Mouse (Mus musculus): ENCODE results near the gene Pdlim5. TPM values are rescaled to one million over a fixed set of nuclear protein-coding genes. Genes with fewer than 3 reads are reported as not detected.

The Pdlim5 gene
- polyA plus RNA-seq, 1 experiment from 2014 or later, result 14.3 TPM

DNA sequence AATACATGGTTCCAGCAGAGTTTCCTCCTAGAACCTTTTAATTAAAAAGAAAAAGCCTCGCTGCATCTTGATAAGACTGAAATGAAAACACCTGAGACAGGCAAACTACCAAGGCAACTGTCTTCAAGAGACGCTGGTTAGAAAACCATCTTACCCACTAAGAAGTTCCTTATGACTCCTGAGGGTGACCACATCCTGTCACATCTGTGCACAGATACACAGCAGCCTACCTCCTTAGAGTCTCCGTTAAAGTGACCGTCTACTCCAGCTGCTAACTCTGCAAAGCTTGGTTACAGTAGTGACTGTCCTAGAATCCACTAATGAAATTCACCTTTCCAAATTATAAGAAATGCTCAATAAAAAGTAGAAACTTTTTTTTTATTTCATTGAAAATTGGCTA, 38.8 kb downstream of the Pdlim5 start:
- Histone ChIP-seq H3K4me3 (replicated peaks; ENCODE audit: low read depth, low read length) (no peak overlapping the region), H3K27ac (replicated peaks; ENCODE audit: low read depth, low read length) (no peak overlapping the region), H3K27me3 (ENCODE audit: control insufficient read depth, insufficient read depth, low read length) (no peaks in the 10 kb centered on the region), H3K4me1 (ENCODE audit: control insufficient read depth, insufficient read depth, low read length) (no peaks in the 10 kb centered on the region), H3K9ac (replicated peaks; ENCODE audit: low read length) (no peak overlapping the region), H3K4me2 (ENCODE audit: low read length) (no peak overlapping the region), H3K9me3 (ENCODE audit: control insufficient read depth, low read length) (no peaks in the 10 kb centered on the region), H3K36me3 (ENCODE audit: control insufficient read depth, insufficient read depth, low read length) (no peaks in the 10 kb centered on the region)
- DNase-seq (no peak), ATAC-seq (ENCODE audit: low FRiP score, low TSS enrichment) (no peak)
- 90% methylated on average over 4 of the region's 4 CpGs for WGBS

DNA sequence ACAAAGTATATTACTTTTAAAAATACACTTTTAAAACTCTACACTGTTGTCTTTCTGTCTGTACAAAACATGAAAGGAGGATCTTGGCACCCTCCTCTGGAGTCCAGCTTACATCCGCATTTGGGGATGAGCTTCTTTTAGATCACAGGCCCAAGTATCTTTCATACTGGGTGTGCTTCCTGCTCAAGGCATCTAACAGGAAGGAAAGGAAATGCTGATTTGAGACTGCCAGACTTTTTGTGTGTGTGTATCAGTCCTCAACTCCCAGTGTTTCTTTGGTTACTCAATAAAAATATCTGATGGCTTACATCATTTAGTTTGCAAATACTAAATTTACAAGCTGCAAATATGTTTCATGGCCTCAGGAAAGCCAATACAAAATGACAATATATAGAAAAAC, 42.3 kb downstream of the Pdlim5 start:
- DNase-seq (no peak), ATAC-seq (ENCODE audit: low FRiP score, low TSS enrichment) (no peak)
- Histone ChIP-seq H3K9ac (replicated peaks; ENCODE audit: low read length) (no peak overlapping the region), H3K27ac (replicated peaks; ENCODE audit: low read depth, low read length) (no peak overlapping the region), H3K4me3 (replicated peaks; ENCODE audit: low read depth, low read length) (no peak overlapping the region), H3K36me3 (ENCODE audit: control insufficient read depth, insufficient read depth, low read length) (no peaks in the 10 kb centered on the region), H3K4me1 (ENCODE audit: control insufficient read depth, insufficient read depth, low read length) (no peaks in the 10 kb centered on the region), H3K27me3 (ENCODE audit: control insufficient read depth, insufficient read depth, low read length) (no peaks in the 10 kb centered on the region), H3K9me3 (ENCODE audit: control insufficient read depth, low read length) (no peaks in the 10 kb centered on the region), H3K4me2 (ENCODE audit: low read length) (no peak overlapping the region)
- WGBS, result 83% methylated on average over 1 of the region's 1 CpGs

DNA sequence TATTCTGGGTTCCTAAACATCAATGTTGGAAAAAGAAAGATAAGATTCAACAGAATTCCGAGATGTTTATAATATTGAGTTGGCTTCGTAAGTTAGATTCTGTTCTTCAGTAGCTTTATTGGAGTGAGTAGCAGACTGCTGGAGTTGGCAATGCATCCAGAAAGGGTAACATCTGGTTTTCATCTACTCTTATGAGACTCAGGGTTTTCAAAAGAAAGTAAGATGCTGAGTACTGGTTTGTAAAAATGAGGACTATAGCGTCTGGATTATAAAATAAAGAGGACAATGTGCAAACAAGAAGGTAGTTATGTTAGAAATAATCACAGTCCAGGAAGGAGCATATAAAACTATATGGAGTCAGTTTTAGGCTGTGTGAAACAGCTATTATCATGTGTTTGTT, 45.0 kb downstream of the Pdlim5 start:
- H3K9ac ChIP-seq (replicated peaks; ENCODE audit: low read length), result no peak overlapping the region
- WGBS, result 97% methylated on average over 3 of the region's 3 CpGs
- H3K27ac ChIP-seq (replicated peaks; ENCODE audit: low read depth, low read length), result no peak overlapping the region
- no peak overlapping the region for H3K4me2 ChIP-seq (ENCODE audit: low read length)
- H3K9me3 ChIP-seq (ENCODE audit: control insufficient read depth, low read length), result no peaks in the 10 kb centered on the region
- no peaks in the 10 kb centered on the region for H3K4me1 ChIP-seq (ENCODE audit: control insufficient read depth, insufficient read depth, low read length)
- no peaks in the 10 kb centered on the region for H3K36me3 ChIP-seq (ENCODE audit: control insufficient read depth, insufficient read depth, low read length)
- DNase-seq (no peak), ATAC-seq (ENCODE audit: low FRiP score, low TSS enrichment) (no peak)
- H3K4me3 ChIP-seq (replicated peaks; ENCODE audit: low read depth, low read length), result no peak overlapping the region
- H3K27me3 ChIP-seq (ENCODE audit: control insufficient read depth, insufficient read depth, low read length), result no peaks in the 10 kb centered on the region

DNA sequence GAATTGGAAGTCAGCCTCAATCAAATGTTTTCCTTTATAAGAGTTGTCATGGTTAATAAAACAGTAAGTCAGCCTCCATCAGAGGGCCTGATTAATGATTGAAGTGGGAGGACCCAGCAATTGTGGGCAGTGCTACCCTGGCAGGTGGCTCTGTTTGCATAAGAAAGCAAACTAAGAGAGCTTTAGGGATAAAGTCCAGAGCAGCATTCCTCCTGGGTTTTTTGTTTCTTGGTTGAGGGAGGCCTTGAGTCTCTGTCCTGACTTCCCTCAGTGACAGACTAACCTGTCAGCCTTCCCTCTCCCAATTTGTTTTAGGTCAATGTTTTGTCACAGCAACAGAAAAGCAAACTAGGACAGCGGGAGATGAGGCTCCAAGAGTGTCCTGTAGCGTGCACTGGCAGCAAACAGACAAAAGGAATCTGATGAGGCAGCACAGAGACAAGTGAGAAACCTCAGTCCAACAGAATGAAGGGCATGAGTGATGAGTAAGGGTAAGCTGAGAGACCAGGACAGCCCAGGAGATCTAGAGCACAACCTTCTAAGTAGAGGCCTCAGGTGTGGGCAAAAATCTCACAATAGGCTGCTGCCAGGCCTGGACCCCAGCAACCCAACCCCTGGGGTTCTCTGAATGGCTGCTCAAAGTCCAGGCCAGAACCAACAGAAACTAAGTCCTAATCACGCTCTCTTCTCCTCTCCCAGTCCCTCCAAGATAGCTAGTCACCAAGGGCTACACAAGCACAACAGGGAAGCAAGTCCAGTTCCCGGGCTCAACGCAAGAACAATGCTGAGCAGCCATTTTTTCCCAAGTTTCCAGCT, 46.5 kb downstream of the Pdlim5 start:
- WGBS, result 65% methylated on average over 5 of the region's 5 CpGs
- Histone ChIP-seq H3K27me3 (ENCODE audit: control insufficient read depth, insufficient read depth, low read length) (no peaks in the 10 kb centered on the region), H3K27ac (replicated peaks; ENCODE audit: low read depth, low read length) (no peak overlapping the region), H3K36me3 (ENCODE audit: control insufficient read depth, insufficient read depth, low read length) (no peaks in the 10 kb centered on the region), H3K4me1 (ENCODE audit: control insufficient read depth, insufficient read depth, low read length) (no peaks in the 10 kb centered on the region), H3K4me3 (replicated peaks; ENCODE audit: low read depth, low read length) (no peak overlapping the region), H3K4me2 (ENCODE audit: low read length) (no peak overlapping the region), H3K9ac (replicated peaks; ENCODE audit: low read length) (no peak overlapping the region), H3K9me3 (ENCODE audit: control insufficient read depth, low read length) (no peaks in the 10 kb centered on the region)
- no peak for ATAC-seq (ENCODE audit: low FRiP score, low TSS enrichment)
- no peak for DNase-seq

DNA sequence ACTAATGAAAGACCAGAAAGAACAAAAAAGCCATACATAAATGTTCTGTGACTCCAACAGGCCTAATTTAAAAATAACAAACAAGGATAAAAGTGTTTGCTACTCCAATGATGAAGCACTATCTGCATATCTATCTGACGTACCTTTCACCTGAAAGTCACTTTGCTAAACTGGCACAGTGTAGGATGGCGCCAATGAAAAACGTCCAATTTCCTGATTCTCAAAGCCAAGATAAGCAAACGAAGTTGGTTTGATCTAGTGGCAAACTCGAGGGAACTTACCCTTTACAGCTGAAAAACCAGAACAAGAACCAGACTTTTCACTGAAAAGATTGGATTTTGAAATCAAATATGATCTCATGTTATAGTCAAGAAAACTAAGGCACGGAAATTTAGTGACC, 49.2 kb downstream of the Pdlim5 start:
- H3K36me3 ChIP-seq (ENCODE audit: control insufficient read depth, insufficient read depth, low read length), result no peaks in the 10 kb centered on the region
- H3K27me3 ChIP-seq (ENCODE audit: control insufficient read depth, insufficient read depth, low read length), result no peaks in the 10 kb centered on the region
- H3K4me3 ChIP-seq (replicated peaks; ENCODE audit: low read depth, low read length), result no peak overlapping the region
- WGBS, result 91% methylated on average over 6 of the region's 6 CpGs
- H3K4me2 ChIP-seq (ENCODE audit: low read length), result no peak overlapping the region
- no peak overlapping the region for H3K9ac ChIP-seq (replicated peaks; ENCODE audit: low read length)
- no peak for DNase-seq
- no peak for ATAC-seq (ENCODE audit: low FRiP score, low TSS enrichment)
- H3K9me3 ChIP-seq (ENCODE audit: control insufficient read depth, low read length), result no peaks in the 10 kb centered on the region
- H3K27ac ChIP-seq (replicated peaks; ENCODE audit: low read depth, low read length), result no peak overlapping the region
- H3K4me1 ChIP-seq (ENCODE audit: control insufficient read depth, insufficient read depth, low read length), result no peaks in the 10 kb centered on the region

DNA sequence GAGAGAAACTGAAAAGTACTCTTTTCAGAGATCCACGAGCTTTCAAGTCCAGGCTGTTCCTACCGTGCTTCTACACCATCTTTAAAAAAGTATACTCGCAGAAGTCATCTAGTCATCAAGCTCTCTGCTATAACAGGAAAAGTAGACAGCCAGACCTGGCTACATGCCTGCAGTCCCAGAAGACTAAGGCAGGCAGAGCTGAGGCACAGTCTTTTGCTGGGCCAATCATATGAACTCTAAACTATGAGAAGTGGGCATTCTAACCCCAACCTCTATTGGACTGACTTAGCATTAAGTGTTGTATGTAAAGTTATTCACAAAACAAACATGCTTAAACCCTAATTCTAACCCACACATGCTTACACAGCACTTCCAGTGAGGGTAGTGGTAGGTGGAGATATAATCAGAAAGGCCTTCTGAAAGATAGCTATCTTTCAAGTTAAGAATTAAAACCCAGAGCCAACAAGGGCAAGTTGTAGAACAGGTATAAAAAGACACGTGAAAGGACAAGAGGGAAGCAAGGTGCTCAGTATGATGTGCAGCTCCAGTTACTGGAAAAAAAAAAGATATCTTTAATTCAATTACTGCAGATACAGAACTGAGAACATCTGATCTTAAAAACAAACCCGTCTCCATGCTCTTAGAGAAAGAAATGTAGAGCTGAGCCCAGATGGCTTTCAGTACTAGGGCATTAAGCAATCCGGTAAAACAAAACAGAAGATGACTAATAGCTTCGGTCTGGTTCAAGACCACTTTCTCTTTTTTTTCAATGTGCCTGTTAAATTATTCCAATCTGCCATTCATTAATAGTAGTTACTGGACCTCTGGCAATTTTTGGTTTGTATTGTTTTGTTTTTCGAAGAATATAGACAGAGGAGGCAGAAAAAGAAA, 50.0 kb downstream of the Pdlim5 start:
- H3K9ac ChIP-seq (replicated peaks; ENCODE audit: low read length), result no peak overlapping the region
- DNase-seq, result no peak
- H3K36me3 ChIP-seq (ENCODE audit: control insufficient read depth, insufficient read depth, low read length), result no peaks in the 10 kb centered on the region
- no peaks in the 10 kb centered on the region for H3K9me3 ChIP-seq (ENCODE audit: control insufficient read depth, low read length)
- no peak overlapping the region for H3K4me2 ChIP-seq (ENCODE audit: low read length)
- no peaks in the 10 kb centered on the region for H3K27me3 ChIP-seq (ENCODE audit: control insufficient read depth, insufficient read depth, low read length)
- H3K27ac ChIP-seq (replicated peaks; ENCODE audit: low read depth, low read length), result no peak overlapping the region
- WGBS, result 94% methylated on average over 8 of the region's 8 CpGs
- H3K4me1 ChIP-seq (ENCODE audit: control insufficient read depth, insufficient read depth, low read length), result no peaks in the 10 kb centered on the region
- H3K4me3 ChIP-seq (replicated peaks; ENCODE audit: low read depth, low read length), result no peak overlapping the region
- ATAC-seq (ENCODE audit: low FRiP score, low TSS enrichment), result no peak

DNA sequence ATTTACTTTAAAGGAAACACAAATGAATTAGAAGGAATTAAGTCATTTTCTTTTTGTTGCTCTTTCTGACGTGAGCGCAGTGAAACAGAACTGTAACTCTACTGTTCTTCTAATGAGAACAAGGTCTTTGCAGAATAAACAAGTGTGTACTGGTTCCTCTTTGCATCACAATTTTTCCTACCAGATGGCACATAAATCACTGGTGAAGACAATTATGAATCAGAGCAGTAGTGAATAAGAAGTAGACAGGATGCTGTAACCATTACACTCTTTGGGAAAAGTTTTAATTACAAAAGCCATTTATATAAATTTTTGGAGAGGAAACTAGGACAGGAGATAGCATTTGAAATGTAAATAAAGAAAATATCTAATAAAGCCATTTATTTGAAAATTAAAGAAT, 51.7 kb downstream of the Pdlim5 start:
- ATAC-seq (ENCODE audit: low FRiP score, low TSS enrichment), result no peak
- H3K27me3 ChIP-seq (ENCODE audit: control insufficient read depth, insufficient read depth, low read length), result no peaks in the 10 kb centered on the region
- H3K4me2 ChIP-seq (ENCODE audit: low read length), result no peak overlapping the region
- H3K9me3 ChIP-seq (ENCODE audit: control insufficient read depth, low read length), result no peaks in the 10 kb centered on the region
- no peak overlapping the region for H3K4me3 ChIP-seq (replicated peaks; ENCODE audit: low read depth, low read length)
- no peaks in the 10 kb centered on the region for H3K4me1 ChIP-seq (ENCODE audit: control insufficient read depth, insufficient read depth, low read length)
- H3K9ac ChIP-seq (replicated peaks; ENCODE audit: low read length), result no peak overlapping the region
- 91% methylated on average over 2 of the region's 2 CpGs for WGBS
- no peaks in the 10 kb centered on the region for H3K36me3 ChIP-seq (ENCODE audit: control insufficient read depth, insufficient read depth, low read length)
- H3K27ac ChIP-seq (replicated peaks; ENCODE audit: low read depth, low read length), result no peak overlapping the region
- DNase-seq, result no peak

DNA sequence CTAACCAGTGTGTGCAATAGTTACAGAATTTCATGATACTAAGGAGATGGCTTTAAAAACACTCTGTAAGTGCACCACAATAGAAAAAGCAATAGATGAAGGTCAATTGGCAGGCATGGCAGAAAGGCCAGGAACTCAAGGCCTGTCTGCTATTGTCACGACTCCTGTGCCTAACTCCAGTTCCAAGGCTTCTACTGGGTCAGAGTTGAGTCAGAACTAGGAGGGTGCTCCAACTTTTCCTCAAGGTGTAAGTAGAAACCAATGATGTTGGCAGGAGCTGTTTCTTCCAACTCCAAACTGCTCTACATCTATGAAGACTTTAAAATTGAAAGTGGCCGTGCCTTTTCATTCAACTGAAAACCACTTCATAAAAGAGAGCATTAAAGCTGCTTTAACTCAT, 54.8 kb downstream of the Pdlim5 start:
- Histone ChIP-seq H3K36me3 (ENCODE audit: control insufficient read depth, insufficient read depth, low read length) (no peaks in the 10 kb centered on the region), H3K4me2 (ENCODE audit: low read length) (no peak overlapping the region), H3K4me1 (ENCODE audit: control insufficient read depth, insufficient read depth, low read length) (no peaks in the 10 kb centered on the region), H3K27ac (replicated peaks; ENCODE audit: low read depth, low read length) (no peak overlapping the region), H3K27me3 (ENCODE audit: control insufficient read depth, insufficient read depth, low read length) (no peaks in the 10 kb centered on the region), H3K9ac (replicated peaks; ENCODE audit: low read length) (no peak overlapping the region), H3K9me3 (ENCODE audit: control insufficient read depth, low read length) (no peaks in the 10 kb centered on the region), H3K4me3 (replicated peaks; ENCODE audit: low read depth, low read length) (no peak overlapping the region)
- DNase-seq (no peak), ATAC-seq (ENCODE audit: low FRiP score, low TSS enrichment) (no peak)
- WGBS, result 52% methylated on average over 2 of the region's 2 CpGs

Measured in midbrain, embryonic 14.5 days (tissue).